Mouse (Mus musculus): Measurements from ENCODE around the gene Trappc12. TPM values are rescaled to one million over a fixed set of nuclear protein-coding genes. Genes with fewer than 3 reads are reported as not detected.

Gene Trappc12
- polyA plus RNA-seq, 1 experiment from 2014 or later, result 42.2 TPM

GRCm38 (mm10) chr12:28700101-28700511, 50.2 kb downstream of the Trappc12 start:
- WGBS, result 41% methylated on average over 3 of the region's 3 CpGs
- Histone ChIP-seq H3K4me3 (no peak overlapping the region), H3K27ac (peak overlapping the region; percentile 72), H3K36me3 (peaks cover 24% of the 10 kb centered on the region), H3K4me2 (replicated peaks) (no peak overlapping the region), H3K4me1 (peaks cover 11% of the 10 kb centered on the region), H3K9ac (peak overlapping the region; percentile 19; the same call in 1 of the 2 replicates), H3K9me3 (no peaks in the 10 kb centered on the region), H3K27me3 (no peaks in the 10 kb centered on the region)
- ATAC-seq (ENCODE audit: low FRiP score, low read depth), result 0 out of 2 replicates have a peak, but pooled peaks have one; percentile 33

GRCm38 (mm10) chr12:28699656-28700055, 50.6 kb downstream of the Trappc12 start:
- no peak overlapping the region for H3K4me3 ChIP-seq
- ATAC-seq (ENCODE audit: low FRiP score, low read depth), result no peak
- 0 out of 2 replicates have a peak overlapping the region, but pooled peaks have one; percentile 19 for H3K9ac ChIP-seq
- peaks cover 11% of the 10 kb centered on the region for H3K4me1 ChIP-seq
- H3K27me3 ChIP-seq, result no peaks in the 10 kb centered on the region
- H3K27ac ChIP-seq, result peak overlapping the region; percentile 72; the same call in 1 of the 2 replicates
- no peak overlapping the region for H3K4me2 ChIP-seq (replicated peaks)
- peaks cover 29% of the 10 kb centered on the region for H3K36me3 ChIP-seq
- no peaks in the 10 kb centered on the region for H3K9me3 ChIP-seq
- 10% methylated on average over 6 of the region's 6 CpGs for WGBS

DNA sequence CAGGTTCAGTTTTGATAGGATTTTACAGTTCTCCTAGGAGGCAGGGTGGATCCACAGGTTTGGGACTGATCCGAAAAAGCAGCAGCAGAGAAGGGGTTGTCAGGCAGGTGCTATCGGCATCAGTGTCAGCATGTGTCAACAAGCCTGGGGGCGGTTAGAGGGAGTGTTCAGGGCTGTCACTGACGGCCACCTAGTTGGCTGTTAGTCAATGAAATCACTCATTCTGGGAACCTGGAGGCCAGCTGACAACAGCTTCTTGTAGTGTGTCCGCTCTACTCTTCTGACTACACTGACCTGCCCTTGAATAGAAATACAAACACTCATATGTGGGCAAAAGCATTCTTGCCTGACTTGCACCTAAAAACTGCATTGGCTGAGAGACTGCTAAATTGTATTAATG, 51.2 kb downstream of the Trappc12 start:
- H3K27me3 ChIP-seq, result no peaks in the 10 kb centered on the region
- peaks cover 11% of the 10 kb centered on the region for H3K4me1 ChIP-seq
- WGBS, result 80% methylated on average over 5 of the region's 5 CpGs
- H3K36me3 ChIP-seq, result peaks cover 34% of the 10 kb centered on the region
- H3K4me3 ChIP-seq, result no peak overlapping the region
- H3K4me2 ChIP-seq (replicated peaks), result no peak overlapping the region
- no peak for ATAC-seq (ENCODE audit: low FRiP score, low read depth)
- no peaks in the 10 kb centered on the region for H3K9me3 ChIP-seq
- no peak overlapping the region for H3K27ac ChIP-seq
- no peak overlapping the region for H3K9ac ChIP-seq

DNA sequence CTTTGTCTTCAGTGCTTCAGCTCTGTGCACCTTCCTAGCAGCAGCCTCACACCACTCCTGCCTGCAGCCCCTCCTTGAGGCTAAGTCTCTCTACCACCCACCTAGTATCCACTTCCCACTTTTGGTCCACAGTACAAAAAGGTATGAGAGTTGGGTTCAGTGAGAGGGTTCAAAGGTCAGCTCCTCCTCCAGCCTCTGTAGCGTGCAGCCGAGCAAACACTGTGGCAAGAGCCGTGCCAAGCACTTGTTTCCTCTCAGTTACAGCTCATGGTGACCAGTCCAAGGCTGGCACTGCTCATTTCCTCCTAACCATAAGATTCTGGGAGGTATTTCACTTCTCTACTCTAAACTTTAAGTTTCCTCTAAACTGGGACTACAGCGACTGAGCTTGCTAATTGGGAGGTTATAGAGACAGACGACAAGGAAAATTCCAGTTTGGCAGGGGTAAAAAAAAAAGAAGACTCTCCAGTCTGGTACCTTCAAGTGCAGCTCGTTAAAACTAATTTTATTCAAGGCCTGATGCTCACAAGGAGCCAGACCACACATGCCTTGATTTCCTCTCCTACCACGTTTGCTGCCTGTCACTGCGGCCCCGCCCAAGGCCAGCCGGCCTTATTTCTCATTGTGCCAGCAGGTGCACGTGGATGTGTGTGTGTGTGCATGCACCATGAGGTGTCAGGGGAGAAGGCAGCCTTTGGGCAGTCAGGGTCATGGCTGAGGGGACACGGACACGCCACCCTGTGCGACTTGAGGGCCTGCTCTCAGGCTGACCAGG, 52.3 kb downstream of the Trappc12 start:
- Histone ChIP-seq H3K4me3 (no peak overlapping the region), H3K27ac (no peak overlapping the region), H3K9ac (no peak overlapping the region), H3K27me3 (no peaks in the 10 kb centered on the region), H3K4me1 (peaks cover 11% of the 10 kb centered on the region), H3K9me3 (no peaks in the 10 kb centered on the region), H3K4me2 (replicated peaks) (no peak overlapping the region), H3K36me3 (peaks cover 42% of the 10 kb centered on the region)
- 74% methylated on average over 14 of the region's 14 CpGs for WGBS
- ATAC-seq (ENCODE audit: low FRiP score, low read depth), result no peak

DNA sequence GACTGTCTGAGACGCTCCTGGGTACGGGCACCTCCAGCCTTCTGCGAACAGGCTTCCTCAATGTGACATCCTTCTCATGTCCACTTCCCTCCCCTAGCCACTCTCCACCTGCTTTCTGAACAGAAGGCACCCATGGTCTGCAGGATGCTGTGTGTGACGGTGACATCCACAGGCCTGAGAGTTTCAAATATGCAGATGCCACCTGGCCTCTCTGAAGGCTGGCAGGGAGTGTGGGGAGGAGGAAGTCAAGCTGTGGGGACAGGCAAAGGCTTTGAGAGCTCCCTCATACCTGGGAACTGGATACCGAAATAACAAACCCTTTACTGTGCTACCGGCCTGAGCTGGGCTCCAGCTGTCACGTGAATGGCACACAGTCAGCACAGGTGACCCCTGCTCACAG, 55.5 kb downstream of the Trappc12 start:
- ATAC-seq (ENCODE audit: low FRiP score, low read depth), result no peak
- no peaks in the 10 kb centered on the region for H3K27me3 ChIP-seq
- peaks cover 72% of the 10 kb centered on the region for H3K36me3 ChIP-seq
- H3K4me1 ChIP-seq, result peaks cover under 1% of the 10 kb centered on the region; the same call in 1 of the 2 replicates
- H3K4me2 ChIP-seq (replicated peaks), result no peak overlapping the region
- H3K27ac ChIP-seq, result no peak overlapping the region
- H3K9ac ChIP-seq, result no peak overlapping the region
- 88% methylated on average over 7 of the region's 7 CpGs for WGBS
- H3K9me3 ChIP-seq, result no peaks in the 10 kb centered on the region
- no peak overlapping the region for H3K4me3 ChIP-seq

- H3K4me2 ChIP-seq (replicated peaks), result no peak overlapping the region
- no peak for ATAC-seq (ENCODE audit: low FRiP score, low read depth)
- no peak overlapping the region for H3K27ac ChIP-seq
- peaks cover 77% of the 10 kb centered on the region for H3K36me3 ChIP-seq
- WGBS, result 76% methylated on average over 2 of the region's 2 CpGs
- H3K4me1 ChIP-seq, result no peaks in the 10 kb centered on the region
- no peak overlapping the region for H3K9ac ChIP-seq
- H3K4me3 ChIP-seq, result no peak overlapping the region
- no peaks in the 10 kb centered on the region for H3K9me3 ChIP-seq
- no peaks in the 10 kb centered on the region for H3K27me3 ChIP-seq
Observed at GRCm38 (mm10) chr12:28694231-28694630, 56.0 kb downstream of the Trappc12 start.

GRCm38 (mm10) chr12:28693738-28694137, 56.5 kb downstream of the Trappc12 start:
- Histone ChIP-seq H3K4me3 (no peak overlapping the region), H3K36me3 (peaks cover 81% of the 10 kb centered on the region), H3K4me1 (no peaks in the 10 kb centered on the region), H3K27me3 (no peaks in the 10 kb centered on the region), H3K9ac (no peak overlapping the region), H3K9me3 (no peaks in the 10 kb centered on the region), H3K27ac (no peak overlapping the region), H3K4me2 (replicated peaks) (no peak overlapping the region)
- WGBS, result 79% methylated on average over 3 of the region's 3 CpGs
- ATAC-seq (ENCODE audit: low FRiP score, low read depth), result no peak

GRCm38 (mm10) chr12:28690730-28691129, 59.5 kb downstream of the Trappc12 start:
- no peak overlapping the region for H3K4me2 ChIP-seq (replicated peaks)
- no peaks in the 10 kb centered on the region for H3K27me3 ChIP-seq
- H3K4me1 ChIP-seq, result no peaks in the 10 kb centered on the region
- no peak overlapping the region for H3K9ac ChIP-seq
- no peak overlapping the region for H3K27ac ChIP-seq
- H3K9me3 ChIP-seq, result no peaks in the 10 kb centered on the region
- WGBS, result 96% methylated on average over 7 of the region's 7 CpGs
- no peak overlapping the region for H3K4me3 ChIP-seq
- ATAC-seq (ENCODE audit: low FRiP score, low read depth), result no peak
- H3K36me3 ChIP-seq, result peaks cover 72% of the 10 kb centered on the region

GRCm38 (mm10) chr12:28688996-28689395, 61.3 kb downstream of the Trappc12 start:
- Histone ChIP-seq H3K4me3 (no peak overlapping the region), H3K4me1 (no peaks in the 10 kb centered on the region), H3K9ac (no peak overlapping the region), H3K27ac (no peak overlapping the region), H3K9me3 (no peaks in the 10 kb centered on the region), H3K27me3 (no peaks in the 10 kb centered on the region), H3K36me3 (peaks cover 61% of the 10 kb centered on the region), H3K4me2 (replicated peaks) (no peak overlapping the region)
- WGBS, result 90% methylated on average over 6 of the region's 6 CpGs
- ATAC-seq (ENCODE audit: low FRiP score, low read depth), result no peak

- H3K4me3 ChIP-seq, result no peak overlapping the region
- no peaks in the 10 kb centered on the region for H3K27me3 ChIP-seq
- ATAC-seq (ENCODE audit: low FRiP score, low read depth), result no peak
- WGBS, result 79% methylated on average over 8 of the region's 8 CpGs
- H3K9ac ChIP-seq, result no peak overlapping the region
- no peaks in the 10 kb centered on the region for H3K4me1 ChIP-seq
- no peak overlapping the region for H3K4me2 ChIP-seq (replicated peaks)
- H3K9me3 ChIP-seq, result no peaks in the 10 kb centered on the region
- H3K27ac ChIP-seq, result no peak overlapping the region
- H3K36me3 ChIP-seq, result peaks cover 51% of the 10 kb centered on the region
Observed at GRCm38 (mm10) chr12:28686199-28686879, 63.9 kb downstream of the Trappc12 start.

GRCm38 (mm10) chr12:28685771-28686170, 64.5 kb downstream of the Trappc12 start:
- Histone ChIP-seq H3K9me3 (no peaks in the 10 kb centered on the region), H3K9ac (no peak overlapping the region), H3K4me1 (no peaks in the 10 kb centered on the region), H3K27me3 (no peaks in the 10 kb centered on the region), H3K4me2 (replicated peaks) (no peak overlapping the region), H3K27ac (no peak overlapping the region), H3K4me3 (no peak overlapping the region), H3K36me3 (peaks cover 50% of the 10 kb centered on the region)
- ATAC-seq (ENCODE audit: low FRiP score, low read depth), result no peak
- 67% methylated on average over 3 of the region's 3 CpGs for WGBS

- Histone ChIP-seq H3K9me3 (no peaks in the 10 kb centered on the region), H3K4me3 (no peak overlapping the region), H3K4me1 (no peaks in the 10 kb centered on the region), H3K27ac (no peak overlapping the region), H3K27me3 (no peaks in the 10 kb centered on the region), H3K36me3 (peaks cover 46% of the 10 kb centered on the region), H3K9ac (no peak overlapping the region), H3K4me2 (replicated peaks) (no peak overlapping the region)
- ATAC-seq (ENCODE audit: low FRiP score, low read depth), result no peak
- 85% methylated on average over 1 of the region's 1 CpGs for WGBS
Observed at GRCm38 (mm10) chr12:28684674-28685073, 65.6 kb downstream of the Trappc12 start.
